ENCODE assay signal across 29 mouse cellular contexts in the genomic region with DNA sequence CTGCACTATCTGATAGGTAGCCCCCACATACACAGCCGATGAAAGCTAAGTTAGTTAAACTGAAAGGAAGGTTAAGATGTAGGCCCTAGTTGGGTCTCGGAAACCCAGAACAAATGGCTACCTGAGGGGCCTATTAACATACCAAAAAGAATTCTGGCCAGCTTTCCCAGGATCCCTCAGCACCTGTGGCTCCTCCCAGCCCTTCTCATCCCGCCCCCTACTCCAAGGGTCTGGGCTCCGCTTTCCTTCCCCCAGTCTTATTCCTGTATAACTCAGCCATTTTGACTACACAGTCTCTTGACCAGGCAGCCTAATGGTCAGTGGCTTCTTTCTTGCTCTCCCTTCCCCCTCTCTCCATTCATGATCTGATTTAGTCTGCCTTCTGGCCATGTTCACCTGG. TPM values are rescaled to one million over a fixed set of nuclear protein-coding genes. Genes with fewer than 3 reads are reported as not detected.
DNase-seq lines count a peak whose midpoint lies in the region; ATAC-seq and TF ChIP-seq lines count a peak whose summit lies in the region.
"Had no signal": no experiment of that assay in that cellular context is flagged by ENCODE, and none has a peak within 500 bp of the region (broad histone marks: within the 10 kb centered on the region; RNA-seq: fewer than 3 reads in every experiment).

No protein-coding gene starts in this region.

- no peak for TF ChIP-seq POLR2A in ES-Bruce4 (IDR thresholded peaks at IDR 0.05; ENCODE audit: insufficient read depth, low read length)

- H3K4me2 ChIP-seq in midbrain, embryonic 11.5 days, result no peak overlapping the region
- no peak overlapping the region for H3K4me2 ChIP-seq in midbrain, embryonic 13.5 days (replicated peaks)
- H3K4me2 ChIP-seq: embryonic facial prominence, embryonic 13.5 days; embryonic facial prominence, embryonic 15.5 days; forebrain, embryonic 12.5 days had no signal

- H3K4me3 ChIP-seq in midbrain, embryonic 11.5 days (ENCODE audit: low read depth, low read length), result no peak overlapping the region
- H3K4me3 ChIP-seq in midbrain, embryonic 13.5 days (replicated peaks), result no peak overlapping the region
- H3K4me3 ChIP-seq in ES-Bruce4 (ENCODE audit: low read depth, low read length), result no peak overlapping the region
- no peak overlapping the region for H3K4me3 ChIP-seq in layer of hippocampus, adult 2 months
- H3K4me3 ChIP-seq: embryonic facial prominence, embryonic 13.5 days; embryonic facial prominence, embryonic 15.5 days; erythroblast, embryonic 14.5 days; forebrain, embryonic 10.5 days; forebrain, embryonic 12.5 days had no signal

- WGBS in midbrain, embryonic 11.5 days, result 82% methylated on average over 4 of the region's 4 CpGs
- WGBS in midbrain, embryonic 13.5 days, result 84% methylated on average over 4 of the region's 4 CpGs

- no peaks in the 10 kb centered on the region for H3K4me1 ChIP-seq in midbrain, embryonic 11.5 days (ENCODE audit: control insufficient read depth, insufficient read depth, low read length)
- peaks cover 4% of the 10 kb centered on the region; the same call in 1 of the 2 replicates for H3K4me1 ChIP-seq in midbrain, embryonic 13.5 days (replicated peaks)
- peaks cover 4% of the 10 kb centered on the region for H3K4me1 ChIP-seq in ES-Bruce4 (ENCODE audit: control insufficient read depth, insufficient read depth, low read length)
- H3K4me1 ChIP-seq: embryonic facial prominence, embryonic 13.5 days; embryonic facial prominence, embryonic 15.5 days had no signal

- TF ChIP-seq CTCF in ES-Bruce4 (IDR thresholded peaks at IDR 0.05; ENCODE audit: low read depth, low read length), result no peak
- no peak for TF ChIP-seq CTCF in layer of hippocampus, adult 2 months (conservative IDR thresholded peaks at IDR 0.05)

- no peak overlapping the region for H3K27ac ChIP-seq in midbrain, embryonic 11.5 days (ENCODE audit: low read depth, low read length)
- H3K27ac ChIP-seq in midbrain, embryonic 13.5 days, result no peak overlapping the region
- peak overlapping the region; percentile 69 for H3K27ac ChIP-seq in ES-Bruce4 (ENCODE audit: insufficient read depth, low read length)
- H3K27ac ChIP-seq in layer of hippocampus, adult 2 months, result no peak overlapping the region
- H3K27ac ChIP-seq: embryonic facial prominence, embryonic 13.5 days; embryonic facial prominence, embryonic 15.5 days; forebrain, embryonic 10.5 days; forebrain, embryonic 12.5 days had no signal

- H3K9me3 ChIP-seq in midbrain, embryonic 11.5 days (ENCODE audit: control insufficient read depth, low read length), result no peaks in the 10 kb centered on the region
- H3K9me3 ChIP-seq in midbrain, embryonic 13.5 days, result no peaks in the 10 kb centered on the region
- H3K9me3 ChIP-seq in ES-Bruce4 (replicated peaks; ENCODE audit: control insufficient read depth, insufficient read depth, low read length, poor library complexity, severe bottlenecking), result no peaks in the 10 kb centered on the region
- H3K9me3 ChIP-seq: embryonic facial prominence, embryonic 13.5 days; embryonic facial prominence, embryonic 15.5 days; forebrain, embryonic 10.5 days; forebrain, embryonic 12.5 days had no signal

- no peak for ATAC-seq in midbrain, embryonic 11.5 days (ENCODE audit: low FRiP score)
- ATAC-seq in midbrain, embryonic 13.5 days, result no peak
- no peak for ATAC-seq in granulocyte monocyte progenitor cell, adult 5-6 weeks (replicated peaks; ENCODE audit: poor library complexity, severe bottlenecking)
- ATAC-seq: forebrain, embryonic 14.5 days; forebrain, embryonic 16.5 days; Patski had no signal

- TF ChIP-seq EP300 in ES-Bruce4 (IDR thresholded peaks at IDR 0.05; ENCODE audit: insufficient read depth, low read depth, low read length), result peak; percentile 23; the same call in 1 of the 2 replicates

- H3K9ac ChIP-seq in midbrain, embryonic 11.5 days (ENCODE audit: low read length), result no peak overlapping the region
- H3K9ac ChIP-seq in midbrain, embryonic 13.5 days (replicated peaks), result no peak overlapping the region
- H3K9ac ChIP-seq in ES-Bruce4 (ENCODE audit: low read depth, poor library complexity, severe bottlenecking), result no peak overlapping the region
- H3K9ac ChIP-seq: embryonic facial prominence, embryonic 13.5 days; embryonic facial prominence, embryonic 15.5 days; forebrain, embryonic 12.5 days had no signal

- H3K36me3 ChIP-seq in midbrain, embryonic 11.5 days (ENCODE audit: control insufficient read depth, insufficient read depth, low read length), result no peaks in the 10 kb centered on the region
- no peaks in the 10 kb centered on the region for H3K36me3 ChIP-seq in midbrain, embryonic 13.5 days
- no peaks in the 10 kb centered on the region for H3K36me3 ChIP-seq in ES-Bruce4 (ENCODE audit: control insufficient read depth, insufficient read depth, low read length, poor library complexity, severe bottlenecking)
- H3K36me3 ChIP-seq: embryonic facial prominence, embryonic 13.5 days; embryonic facial prominence, embryonic 15.5 days; forebrain, embryonic 10.5 days; forebrain, embryonic 12.5 days; G1E had no signal

- DNase-seq in midbrain, embryonic 11.5 days (ENCODE audit: low spot score, missing footprints), result peak; percentile 70
- DNase-seq in R1 (ENCODE audit: low read depth, low spot score) (peak; percentile 83), ZHBTc4 (ENCODE audit: low read depth, low spot score) (peak; percentile 77)
- DNase-seq in urinary bladder, postnatal 4 days (ENCODE audit: low spot score in 2 of 2), result no peak
- no peak for DNase-seq in layer of hippocampus, adult 2 months (ENCODE audit: low spot score in 2 of 2)
- DNase-seq: adrenal gland, adult 2 months; adrenal gland, postnatal 10 days; adrenal gland, postnatal 25 days; cerebellum, adult 11 months; cerebellum, adult 18-20 months; cerebellum, adult 8-10 months; cerebellum, adult 9-11 months; cerebellum, postnatal 14 days; cerebellum, postnatal 36 days; embryo, embryonic 11 days had no signal

- no peaks in the 10 kb centered on the region for H3K27me3 ChIP-seq in midbrain, embryonic 11.5 days (ENCODE audit: control insufficient read depth, insufficient read depth, low read length)
- H3K27me3 ChIP-seq in midbrain, embryonic 13.5 days, result peaks cover 3% of the 10 kb centered on the region; the same call in 1 of the 2 replicates
- H3K27me3 ChIP-seq in ES-Bruce4 (ENCODE audit: control insufficient read depth, insufficient read depth, low read length, poor library complexity, severe bottlenecking), result no peaks in the 10 kb centered on the region
- H3K27me3 ChIP-seq: embryonic facial prominence, embryonic 13.5 days; embryonic facial prominence, embryonic 15.5 days had no signal

RNA-seq across cellular contexts. Expression of gene Fam19a4, which starts 13.7 kb away (rescaled TPM):
- 4.1 and 4.7 TPM in 2 replicates for polyA plus RNA-seq in midbrain, embryonic 11.5 days (2014; fragmentation: Nextera tagmentation; extraction: Ambion mirVana)
- polyA plus RNA-seq in midbrain, embryonic 13.5 days (2015; fragmentation: Nextera tagmentation; extraction: Ambion mirVana), result 7.0 and 7.5 TPM in 2 replicates
- 0.35 TPM in 1 of 2 replicates, not detected in the other for polyA plus RNA-seq in ES-Bruce4 (2011; ENCODE audit: insufficient read depth, insufficient read length, low read depth, missing spikeins)
- total RNA-seq in layer of hippocampus, adult 2 months (2021), result not detected
- not detected in 2 replicates for total RNA-seq in granulocyte monocyte progenitor cell, adult 5-6 weeks (2014; fragmentation: Nextera tagmentation)
- not detected in 2 replicates for total RNA-seq in granulocyte monocyte progenitor cell, adult 5-6 weeks (2017)
- total RNA-seq: common myeloid progenitor, adult 5-6 weeks had no signal
- polyA plus RNA-seq: C2C12; erythroblast, embryonic 14.5 days; G1E; Patski had no signal

Comparison
In these comparisons a context has a peak if more than half of its experiments do, and no peak if none do; other contexts are left out.
1. DNase-seq: peak in midbrain, embryonic 11.5 days (single experiment), R1 (single experiment) and ZHBTc4 (single experiment); none in urinary bladder, postnatal 4 days (0 of 2) and layer of hippocampus, adult 2 months (0 of 2).